Mouse (Mus musculus): ENCODE measurements at regions not wholly inside any gene's neighbourhood (a gene's known extent, or its start where the extent isn't known, plus 50 kb on each side); places are given as distances from the start of the nearest gene placed in this dataset.
"Not testable (repeated sequence)": the region's sequence is repeated elsewhere in the genome, so short reads cannot be mapped to it uniquely, and the experiment has no call there.

DNA sequence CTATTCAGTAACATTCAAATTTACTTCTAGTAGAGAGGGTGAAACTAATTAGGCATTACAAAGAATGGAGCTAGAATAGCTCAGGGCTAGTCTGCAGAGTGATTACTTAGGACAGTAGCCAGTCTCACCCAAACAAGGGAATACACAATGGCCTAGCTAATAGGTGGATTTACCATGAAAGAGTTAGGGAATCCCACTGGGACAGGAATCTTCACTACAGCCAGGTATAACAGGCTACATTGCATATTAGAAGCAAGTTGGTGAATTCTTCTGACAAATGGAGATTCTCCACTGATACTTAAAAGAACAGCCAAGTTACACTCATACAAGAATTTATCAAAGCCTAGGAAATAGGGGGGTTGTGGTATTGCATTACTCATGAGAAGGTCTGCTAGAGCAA is 670.2 kb upstream of the Chrm3 start:
- not testable (repeated sequence) for DNase-seq (ENCODE audit: low read depth in 2 of 2, low spot score in 2 of 2)

GRCm38 (mm10) chr13:11030381-11030780 is 669.7 kb upstream of the Chrm3 start:
- no peak for DNase-seq (ENCODE audit: low read depth in 2 of 2, low spot score in 2 of 2)

DNA sequence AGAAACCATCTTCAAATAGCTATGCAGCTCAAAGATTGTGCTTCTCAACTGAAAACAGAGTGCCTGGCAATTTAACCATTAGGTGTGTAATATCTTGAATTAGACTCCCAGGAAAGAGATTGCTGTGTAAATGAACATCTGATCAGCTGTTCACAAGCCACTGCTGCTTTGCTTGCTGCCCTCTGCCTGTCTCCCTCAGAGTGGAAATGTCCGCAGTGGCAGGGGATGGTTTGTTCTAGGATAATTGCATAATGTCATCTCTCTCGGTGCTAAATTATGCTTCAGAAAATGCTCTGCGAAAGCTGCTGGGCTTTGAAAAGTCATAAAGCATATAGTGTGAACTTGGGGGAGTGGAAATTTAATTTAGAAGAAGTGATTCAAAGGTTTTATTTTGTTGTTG is 665.3 kb upstream of the Chrm3 start:
- no peak for DNase-seq (ENCODE audit: low read depth in 2 of 2, low spot score in 2 of 2)

DNA sequence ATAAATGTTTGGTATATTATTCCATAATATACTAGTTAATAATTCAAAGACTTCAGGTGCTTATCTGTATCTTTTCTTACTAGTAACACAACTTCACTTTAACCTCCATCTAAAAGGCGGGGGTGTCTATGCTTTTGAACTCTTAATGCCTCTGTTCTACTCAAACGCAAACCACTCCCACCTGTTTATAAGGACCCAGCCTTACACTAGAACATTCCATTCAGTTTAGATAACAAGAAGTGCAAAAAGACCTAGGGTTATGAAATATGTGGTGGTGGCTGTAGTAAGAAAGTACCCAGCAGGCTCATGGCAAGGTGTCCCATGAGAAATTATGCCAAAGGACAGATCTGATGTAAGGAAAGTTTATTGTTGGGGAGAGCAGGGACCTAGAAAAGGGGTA is 663.8 kb upstream of the Chrm3 start:
- no peak for DNase-seq (ENCODE audit: low read depth in 2 of 2, low spot score in 2 of 2)

DNA sequence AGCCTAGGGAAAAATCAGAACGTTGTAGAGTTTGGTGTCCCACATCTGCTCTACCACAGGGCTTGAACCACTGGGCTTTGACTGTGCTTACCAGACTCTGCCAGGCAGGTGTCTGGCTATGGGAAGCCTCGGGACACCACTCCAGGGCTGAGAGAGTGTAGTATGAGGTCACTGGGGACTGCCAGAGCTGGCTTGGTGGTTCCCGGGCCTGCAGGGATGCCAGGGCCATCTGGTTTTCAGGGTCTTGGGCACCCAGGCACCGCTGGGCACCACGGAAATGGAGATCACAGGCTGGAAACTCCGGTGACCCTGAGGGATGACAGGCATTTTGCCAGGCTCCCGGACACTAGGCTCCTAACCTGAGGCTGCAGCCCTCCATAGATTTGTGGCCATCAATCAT is 656.9 kb upstream of the Chrm3 start:
- DNase-seq (ENCODE audit: low read depth in 2 of 2, low spot score in 2 of 2), result no peak

DNA sequence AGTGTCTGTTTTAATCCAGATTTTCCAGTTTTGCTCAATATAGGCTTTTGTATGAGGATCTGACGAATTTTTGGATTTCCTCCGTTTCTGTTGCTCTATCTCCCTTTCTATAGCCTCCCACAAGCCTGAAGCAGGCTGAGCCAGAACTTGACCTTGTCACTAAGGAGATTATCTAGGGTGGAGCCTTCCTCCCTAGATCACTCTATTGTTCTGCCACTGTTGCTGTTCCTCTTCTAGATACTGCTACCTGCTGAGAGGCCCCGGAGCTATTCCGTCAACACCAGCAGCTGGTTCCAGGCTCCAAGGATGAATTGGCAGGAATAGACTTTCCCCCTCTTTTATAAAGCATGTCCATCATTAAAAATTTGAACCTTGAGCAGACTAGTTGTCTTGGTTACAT is 644.7 kb upstream of the Chrm3 start:
- DNase-seq (ENCODE audit: low read depth in 2 of 2, low spot score in 2 of 2), result no peak

DNA sequence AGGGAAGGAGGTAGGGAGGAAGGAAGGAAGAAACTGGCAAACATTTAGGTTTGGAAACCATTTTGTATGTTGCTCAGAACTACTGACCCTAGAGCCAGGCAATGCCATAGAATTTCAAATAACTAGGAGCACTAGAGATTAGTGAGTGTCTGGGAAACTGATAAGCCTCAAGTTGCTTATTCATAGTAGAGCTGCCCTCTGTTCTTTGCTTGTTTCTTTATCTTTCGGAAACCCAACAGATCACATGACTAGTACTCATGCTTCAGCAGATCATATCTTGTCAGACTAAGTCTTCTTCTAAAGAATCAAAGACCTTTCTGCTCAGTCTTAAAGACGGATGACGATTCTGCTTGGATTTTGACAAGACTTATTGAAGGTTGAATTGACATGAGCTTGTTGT is 630.5 kb upstream of the Chrm3 start:
- DNase-seq (ENCODE audit: low read depth in 2 of 2, low spot score in 2 of 2), result no peak

GRCm38 (mm10) chr13:10990503-10991025 is 629.9 kb upstream of the Chrm3 start:
- no peak for DNase-seq (ENCODE audit: low read depth in 2 of 2, low spot score in 2 of 2)

GRCm38 (mm10) chr13:10989095-10989814 is 628.6 kb upstream of the Chrm3 start:
- DNase-seq (ENCODE audit: low read depth in 2 of 2, low spot score in 2 of 2), result no peak

DNA sequence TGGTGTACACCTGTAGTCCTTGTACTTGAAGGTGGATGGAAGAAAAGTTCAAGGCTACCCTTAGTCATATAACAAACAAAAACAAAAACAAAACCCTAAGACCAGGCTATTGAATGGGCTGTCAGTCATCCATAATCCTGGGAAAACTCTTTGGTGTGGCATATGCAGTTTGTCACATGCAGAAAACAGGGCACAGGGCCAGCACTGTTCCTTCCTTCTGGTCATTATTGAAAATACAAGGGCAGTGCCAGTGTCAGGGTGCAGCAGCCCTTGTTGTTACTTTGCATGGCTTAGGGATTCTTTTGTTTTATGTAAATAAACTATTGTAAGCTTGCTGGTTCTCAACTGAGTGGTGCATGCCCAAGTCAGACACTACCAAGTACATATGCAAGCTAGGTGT is 623.1 kb upstream of the Chrm3 start:
- DNase-seq (ENCODE audit: low read depth in 2 of 2, low spot score in 2 of 2), result no peak

- DNase-seq (ENCODE audit: low read depth in 2 of 2, low spot score in 2 of 2), result no peak
Measured at GRCm38 (mm10) chr13:10982543-10982942, 621.9 kb upstream of the Chrm3 start.

DNA sequence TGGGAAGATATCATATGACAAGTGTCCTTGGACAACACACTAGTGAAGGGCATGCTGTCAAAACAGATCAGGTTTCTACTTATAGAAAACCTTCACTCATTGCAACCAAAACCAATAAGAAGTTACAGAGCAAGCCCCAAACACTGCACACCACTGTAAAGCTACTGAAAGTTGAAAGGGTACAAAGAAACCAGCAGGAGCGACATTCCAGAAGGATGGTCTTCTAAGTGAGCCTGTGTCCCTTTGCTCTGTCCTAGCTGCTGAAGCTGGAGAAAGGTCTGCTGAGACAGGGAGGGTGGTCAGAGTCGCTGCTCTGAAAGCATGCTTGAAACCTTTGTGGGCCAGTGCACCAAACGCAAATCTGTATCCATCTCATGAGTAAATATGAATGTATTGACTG is 611.3 kb upstream of the Chrm3 start:
- no peak for DNase-seq (ENCODE audit: low read depth in 2 of 2, low spot score in 2 of 2)

GRCm38 (mm10) chr13:10970721-10971120 is 610.1 kb upstream of the Chrm3 start:
- DNase-seq (ENCODE audit: low read depth in 2 of 2, low spot score in 2 of 2), result no peak

- DNase-seq (ENCODE audit: low read depth in 2 of 2, low spot score in 2 of 2), result no peak
Measured at GRCm38 (mm10) chr13:10952923-10953322, 592.3 kb upstream of the Chrm3 start.

DNA sequence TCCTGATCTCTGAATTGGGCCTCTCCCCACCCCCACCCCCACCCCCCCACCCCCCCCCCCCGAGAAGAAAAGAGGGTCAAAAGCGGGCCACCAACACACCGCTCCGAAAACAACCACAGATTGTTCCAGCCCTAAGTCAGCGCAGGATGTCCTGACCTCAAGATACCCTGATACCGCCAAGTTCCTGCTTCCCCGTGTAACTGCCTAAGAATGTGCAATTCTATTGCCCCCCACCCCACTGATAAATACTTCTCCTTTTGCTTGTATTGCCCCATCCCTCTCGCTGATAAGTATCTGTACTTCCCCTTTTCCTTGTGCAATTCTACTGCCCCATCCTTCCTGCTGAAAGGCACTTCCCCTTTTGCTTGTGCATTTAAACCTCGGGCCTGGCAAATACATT is 590.0 kb upstream of the Chrm3 start:
- not testable (repeated sequence) for DNase-seq (ENCODE audit: low read depth in 2 of 2, low spot score in 2 of 2)

GRCm38 (mm10) chr13:10947398-10947797 is 586.8 kb upstream of the Chrm3 start:
- DNase-seq (ENCODE audit: low read depth in 2 of 2, low spot score in 2 of 2), result no peak

GRCm38 (mm10) chr13:10943877-10944276 is 583.2 kb upstream of the Chrm3 start:
- DNase-seq (ENCODE audit: low read depth in 2 of 2, low spot score in 2 of 2), result no peak

DNA sequence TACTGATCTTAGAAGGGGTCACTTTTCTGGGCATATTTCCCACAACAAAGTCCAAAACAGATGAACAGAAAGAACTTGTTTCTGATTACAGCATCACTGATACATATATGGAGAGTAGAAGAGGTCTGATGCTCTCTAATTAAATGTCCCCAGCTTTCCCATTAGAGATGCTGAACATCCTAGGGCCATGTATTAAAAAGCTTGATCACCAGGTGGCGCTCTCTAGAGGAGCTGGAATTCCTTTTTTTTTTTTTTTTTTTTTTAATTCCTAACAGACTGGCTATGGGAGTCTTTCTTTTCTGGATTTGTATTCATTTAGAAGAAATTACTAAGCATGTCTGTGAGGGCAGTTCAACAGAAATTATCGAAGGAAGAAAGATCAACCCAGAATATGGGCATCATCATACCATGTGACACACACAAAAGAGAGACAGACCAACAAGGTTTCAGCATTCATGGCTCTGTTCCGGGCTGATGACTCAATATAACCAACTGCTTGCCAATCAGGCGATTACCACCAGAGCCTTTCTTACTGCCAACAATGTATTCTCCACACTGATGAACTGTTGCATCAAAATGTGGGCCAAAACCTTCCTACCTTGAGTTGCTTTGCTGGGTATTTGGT is 581.5 kb upstream of the Chrm3 start:
- DNase-seq (ENCODE audit: low read depth in 2 of 2, low spot score in 2 of 2), result no peak

GRCm38 (mm10) chr13:10938233-10938632 is 577.6 kb upstream of the Chrm3 start:
- DNase-seq (ENCODE audit: low read depth in 2 of 2, low spot score in 2 of 2), result no peak

GRCm38 (mm10) chr13:10930741-10931140 is 570.1 kb upstream of the Chrm3 start:
- DNase-seq (ENCODE audit: low read depth in 2 of 2, low spot score in 2 of 2), result no peak

DNA sequence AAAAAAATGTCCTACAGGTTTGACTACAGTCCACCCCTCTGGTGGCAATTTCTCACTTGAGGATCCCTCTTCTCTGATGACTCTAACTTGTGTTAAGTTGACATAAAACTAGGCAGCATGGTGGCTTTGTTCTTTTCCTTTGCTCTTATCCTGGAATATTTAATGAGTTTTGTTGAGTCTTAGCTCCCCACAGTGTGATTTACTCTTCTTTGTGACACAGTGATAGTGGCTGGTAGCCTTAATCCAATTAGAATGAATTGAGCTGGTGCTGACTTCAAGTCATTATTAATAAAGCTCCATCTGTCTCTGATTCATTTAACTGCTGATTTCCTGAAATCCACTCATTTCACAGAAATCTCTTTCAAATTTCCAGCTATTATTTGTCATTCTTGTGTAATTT is 553.7 kb upstream of the Chrm3 start:
- DNase-seq (ENCODE audit: low read depth in 2 of 2, low spot score in 2 of 2), result no peak

- DNase-seq (ENCODE audit: low read depth in 2 of 2, low spot score in 2 of 2), result no peak
Measured at GRCm38 (mm10) chr13:10909122-10909751, 548.6 kb upstream of the Chrm3 start.

All from CD8-positive naive resting alpha-beta T cell, adult 2 months (primary cell).